Mouse (Mus musculus) retina, adult 2 months (tissue): ENCODE measurements around the gene Cldn34b2.
"Not testable (repeated sequence)": the region's sequence is repeated elsewhere in the genome, so short reads cannot be mapped to it uniquely, and the experiment has no call there.

Experiments
- DNase-seq: peaks from one replicate; pipeline ENCODE4 v3.0.0-alpha.2; 2012; ENCODE audit warnings: low read depth, low spot score

Cldn34b2 gene

DNA sequence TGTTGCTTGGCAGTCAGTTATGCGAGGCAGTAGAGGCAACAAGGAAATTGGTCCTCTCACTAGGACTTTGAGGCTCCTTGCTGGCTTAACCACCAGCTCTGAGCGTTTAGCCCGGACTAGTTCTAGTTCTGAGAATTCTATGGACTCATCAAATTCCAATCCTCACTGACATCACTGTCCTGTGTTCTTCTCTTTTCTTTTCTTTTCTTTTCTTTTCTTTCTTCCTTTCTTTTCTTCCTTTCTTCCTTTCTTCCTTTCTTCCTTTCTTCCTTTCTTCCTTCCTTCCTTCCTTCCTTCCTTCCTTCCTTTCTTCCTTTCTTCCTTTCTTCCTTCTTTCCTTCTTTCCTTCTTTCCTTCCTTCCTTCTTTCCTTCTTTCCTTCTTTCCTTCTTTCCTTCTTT, at the start of gene Cldn34b2:
TSS of gene Cldn34b2 (minus strand) at position 101 of the 400 bp plus-strand sequence.
- not testable (repeated sequence) for DNase-seq

DNA sequence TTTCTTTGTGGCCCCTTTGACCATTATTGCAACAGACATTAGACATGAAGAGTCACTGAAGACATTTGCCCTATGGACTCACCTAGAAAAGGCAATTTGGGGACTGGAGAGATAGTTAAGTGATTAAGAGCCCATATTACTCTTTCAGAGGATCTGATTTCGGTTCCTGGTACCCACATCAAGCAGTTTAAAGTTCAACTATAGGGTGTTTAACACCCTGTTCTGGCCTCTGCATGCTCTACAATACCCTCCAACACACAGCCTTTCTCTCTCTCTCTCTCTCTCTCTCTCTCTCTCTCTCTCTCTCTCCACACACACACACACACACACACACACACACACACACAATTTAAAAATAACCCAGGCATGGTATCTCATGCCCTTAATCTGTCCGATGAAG, 49.4 kb upstream of the Cldn34b2 start:
- no peak for DNase-seq

DNA sequence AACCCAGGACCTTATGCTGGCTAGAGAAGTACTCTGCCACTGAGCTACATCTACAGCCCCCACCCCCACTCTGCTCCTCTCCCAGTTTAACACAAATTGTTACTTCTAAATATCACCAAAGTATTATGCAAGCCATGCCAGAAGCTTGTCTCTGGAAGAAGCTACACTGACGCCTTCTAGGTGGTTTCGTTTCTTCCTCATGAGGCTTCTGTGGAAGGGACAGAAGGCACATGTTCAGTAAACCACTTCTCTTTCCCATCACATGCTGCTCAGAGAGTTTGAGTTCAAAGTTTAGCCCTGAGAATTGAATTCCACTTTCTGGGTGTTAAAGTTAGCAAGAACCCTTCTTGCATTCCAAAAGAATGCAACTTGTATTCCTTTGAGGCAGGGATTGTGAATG, 49.0 kb upstream of the Cldn34b2 start:
- no peak for DNase-seq

DNA sequence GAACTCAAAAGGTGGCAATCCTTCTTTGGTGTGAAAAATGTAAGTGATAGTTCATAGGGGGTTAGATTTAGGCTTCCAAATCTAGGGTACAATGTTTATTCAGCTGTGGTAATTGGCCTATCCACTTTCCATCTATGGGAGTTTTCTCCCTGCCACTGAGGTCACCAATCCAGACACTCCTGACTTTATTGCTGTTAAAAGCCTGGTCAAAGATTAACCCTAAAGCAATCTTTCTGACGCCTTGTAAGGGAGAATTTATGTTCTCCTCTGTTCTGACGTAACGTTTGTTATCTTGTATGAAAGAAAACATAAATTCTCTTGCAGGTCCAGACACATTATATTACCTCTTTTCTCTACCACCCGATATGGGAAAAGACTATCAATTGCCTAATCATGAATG, 47.4 kb upstream of the Cldn34b2 start:
- no peak for DNase-seq

DNA sequence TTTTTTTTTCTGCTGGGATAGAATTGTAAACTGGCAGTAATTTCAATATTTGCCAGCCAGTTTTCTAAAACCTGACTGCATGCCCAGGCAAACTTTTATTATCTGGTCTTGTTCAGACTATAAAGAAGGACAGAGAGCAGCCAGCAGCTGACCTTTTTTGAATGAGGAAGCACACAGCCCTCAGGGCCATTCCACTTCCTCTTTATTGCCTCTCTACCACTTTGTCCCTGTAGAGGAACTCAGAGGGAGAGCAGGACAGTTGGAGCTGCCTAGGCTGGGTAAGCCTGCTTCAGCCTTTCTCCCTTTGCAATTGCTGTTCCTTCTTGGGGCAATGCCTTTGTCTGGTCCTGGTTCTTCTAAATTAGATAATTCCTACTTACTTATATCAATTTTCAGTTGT, 44.1 kb upstream of the Cldn34b2 start:
- DNase-seq = no peak

DNA sequence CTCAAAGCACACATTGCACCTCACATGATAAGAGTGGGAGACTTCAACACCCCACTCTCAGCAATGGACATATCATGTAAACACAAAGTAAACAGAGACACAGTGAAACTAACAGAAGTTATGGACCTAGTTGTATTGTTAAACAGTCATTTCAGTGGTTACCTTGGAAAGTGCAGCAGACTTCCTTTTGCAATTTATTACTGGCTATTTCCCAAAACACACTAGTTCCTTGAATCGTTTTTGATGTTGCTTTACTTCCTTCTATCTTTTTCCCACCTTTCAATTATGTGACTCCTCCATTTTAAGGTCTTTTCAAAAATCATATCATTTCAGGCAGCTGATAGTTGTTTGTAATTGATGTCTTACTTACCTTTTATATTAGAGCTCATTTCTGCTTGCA, 43.5 kb upstream of the Cldn34b2 start:
- no peak for DNase-seq

DNA sequence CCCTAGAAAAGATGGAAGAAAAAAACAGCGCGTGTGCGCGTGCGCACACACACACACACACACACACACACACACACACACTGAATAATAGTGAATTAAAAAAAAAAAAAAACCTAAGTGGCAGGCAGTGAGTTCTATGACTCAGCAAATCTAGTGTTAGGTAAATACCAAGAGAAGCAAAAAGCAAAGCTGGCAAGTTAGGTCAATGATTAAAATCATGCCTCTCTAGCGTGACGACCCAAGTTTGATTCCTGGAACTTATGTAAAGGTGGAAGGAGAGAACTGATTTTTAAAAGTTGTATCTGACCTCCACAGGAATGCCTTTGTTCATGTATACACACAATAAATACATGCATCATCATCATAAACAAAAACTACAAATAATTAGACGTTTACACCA, 41.7 kb upstream of the Cldn34b2 start:
- DNase-seq = no peak

DNA sequence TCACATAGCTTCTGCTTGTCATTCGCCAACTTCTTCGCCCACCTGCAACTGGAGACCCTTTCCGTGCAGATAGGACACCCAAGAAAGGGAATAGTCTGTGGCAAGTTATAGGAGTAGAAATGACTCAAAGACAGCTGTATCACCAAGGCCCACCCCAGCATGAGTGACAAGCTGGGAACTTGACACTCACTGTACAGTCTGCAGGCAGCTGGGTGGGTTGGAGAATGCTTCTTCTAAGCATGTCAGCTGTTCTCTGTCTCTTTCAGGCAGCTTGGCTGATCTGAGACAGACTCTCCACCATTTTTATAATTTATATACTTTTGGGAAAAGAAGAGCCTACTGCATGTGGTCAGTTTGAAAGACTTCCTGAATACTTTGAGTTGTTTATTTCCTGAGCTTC, 39.5 kb upstream of the Cldn34b2 start:
- DNase-seq = no peak

DNA sequence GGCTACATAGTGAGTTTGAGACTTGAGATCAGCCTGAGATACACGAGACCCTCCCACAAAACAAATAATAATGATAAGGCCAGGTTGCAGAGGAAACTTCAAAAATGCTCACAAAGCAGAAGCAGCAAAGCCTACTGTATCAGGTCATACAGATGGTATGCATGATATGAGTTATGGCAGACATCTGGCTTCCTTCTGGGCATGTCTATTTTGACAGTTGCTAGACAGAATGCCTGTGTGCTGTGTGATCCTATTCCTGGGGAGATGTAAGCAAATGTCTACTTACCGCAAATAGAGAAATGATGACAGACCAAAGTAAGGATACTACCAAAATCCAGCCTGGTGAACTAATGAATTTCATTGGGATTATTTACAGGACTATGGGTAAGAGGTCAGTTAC, 38.1 kb upstream of the Cldn34b2 start:
- DNase-seq = no peak

DNA sequence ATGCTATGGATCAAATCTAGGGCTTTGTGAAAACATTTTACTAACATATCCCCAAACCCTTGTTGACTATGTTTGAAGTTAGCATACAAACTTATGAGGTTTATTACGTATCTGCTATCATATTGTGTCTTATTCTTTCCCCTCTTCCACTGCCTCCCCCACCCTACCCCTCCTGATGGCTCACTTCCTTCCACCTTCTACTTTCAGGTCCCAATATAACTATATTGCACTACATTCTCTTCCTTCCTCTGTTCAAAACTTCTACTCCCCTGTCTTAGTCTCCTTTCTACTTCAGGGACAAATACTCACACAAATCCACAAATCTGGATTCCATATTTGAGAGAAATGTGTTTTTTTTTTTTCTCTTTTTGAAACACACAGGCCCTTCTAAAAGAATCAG, 35.3 kb upstream of the Cldn34b2 start:
- no peak for DNase-seq

DNA sequence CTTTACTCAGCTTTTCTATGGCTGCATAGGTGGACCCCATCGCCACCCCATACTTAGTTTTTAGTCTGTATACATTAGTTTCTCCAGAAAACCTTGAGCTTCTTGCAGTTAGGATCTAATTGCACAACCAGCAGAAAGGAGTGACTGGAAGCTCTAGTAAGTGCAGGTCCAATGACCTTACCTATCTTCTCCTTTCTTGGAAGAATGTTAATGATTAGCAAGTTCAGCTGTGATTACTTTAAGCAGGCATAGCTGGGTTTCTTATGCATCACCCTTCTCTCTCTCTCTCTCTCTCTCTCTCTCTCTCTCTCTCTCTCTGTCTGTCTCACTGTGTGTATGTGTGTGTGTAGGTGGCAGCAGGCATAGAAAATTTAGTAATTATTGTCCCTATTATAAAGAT, 23.7 kb upstream of the Cldn34b2 start:
- no peak for DNase-seq

DNA sequence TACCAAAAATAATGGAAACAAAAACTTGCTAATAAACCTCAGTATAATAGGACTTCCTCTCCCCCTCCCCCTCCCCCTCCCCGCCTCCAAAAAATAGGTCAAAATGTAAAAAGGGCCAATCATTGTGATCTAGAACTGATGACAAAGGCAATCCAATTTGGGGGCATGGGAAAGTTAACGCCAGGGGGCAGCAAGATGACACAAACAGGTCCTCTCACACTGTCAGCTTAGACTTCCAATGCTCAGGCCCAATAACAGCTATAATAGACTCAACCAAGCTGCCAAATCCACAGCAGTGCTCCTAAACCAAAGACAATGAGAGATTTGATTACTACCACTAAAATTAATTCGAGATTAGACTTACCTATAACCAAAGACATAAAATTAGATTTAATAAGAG, 16.5 kb upstream of the Cldn34b2 start:
- peak; percentile 26 for DNase-seq

DNA sequence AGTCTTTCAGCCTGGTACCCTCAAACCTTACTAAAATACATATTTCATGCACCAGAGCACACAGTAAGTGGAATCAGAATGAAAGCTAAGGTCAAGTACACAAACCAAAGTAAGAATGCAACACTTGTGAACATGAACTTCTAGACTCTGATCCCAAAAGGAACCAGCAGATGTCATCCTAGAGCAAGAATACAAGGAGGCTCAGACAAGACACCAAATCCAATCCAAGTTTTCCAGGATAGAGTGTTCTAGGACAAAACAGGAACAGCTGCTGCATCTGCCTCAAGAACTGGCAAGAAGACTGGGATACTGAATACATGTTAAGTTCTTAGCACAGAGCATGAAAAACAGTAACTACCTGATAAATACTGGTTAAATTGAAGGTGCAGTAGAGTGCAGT, 30.2 kb downstream of the Cldn34b2 start:
- no peak for DNase-seq

DNA sequence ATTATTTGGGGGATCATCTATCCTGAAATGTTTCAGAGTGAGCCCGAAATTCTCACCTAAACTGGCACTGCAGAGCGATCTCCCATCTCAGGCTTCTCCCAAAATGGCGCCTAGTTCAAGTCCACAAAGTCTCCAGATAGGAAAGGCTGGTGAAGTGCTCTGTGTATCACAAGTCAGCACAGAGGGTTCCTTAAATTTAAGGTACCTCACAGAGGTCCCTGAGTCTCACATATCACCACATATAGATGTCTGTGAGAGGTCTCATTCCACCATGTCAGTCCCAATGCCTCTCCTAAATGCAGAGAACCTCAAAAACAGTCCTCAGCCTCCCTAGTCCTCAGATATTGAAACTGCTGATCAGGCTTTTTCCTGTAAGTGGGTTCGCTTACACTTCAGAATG, 34.6 kb downstream of the Cldn34b2 start, which contains the start of gene Magea2:
TSS of gene Magea2 (minus strand) at position 101 of the 400 bp plus-strand sequence.
- not testable (repeated sequence) for DNase-seq

DNA sequence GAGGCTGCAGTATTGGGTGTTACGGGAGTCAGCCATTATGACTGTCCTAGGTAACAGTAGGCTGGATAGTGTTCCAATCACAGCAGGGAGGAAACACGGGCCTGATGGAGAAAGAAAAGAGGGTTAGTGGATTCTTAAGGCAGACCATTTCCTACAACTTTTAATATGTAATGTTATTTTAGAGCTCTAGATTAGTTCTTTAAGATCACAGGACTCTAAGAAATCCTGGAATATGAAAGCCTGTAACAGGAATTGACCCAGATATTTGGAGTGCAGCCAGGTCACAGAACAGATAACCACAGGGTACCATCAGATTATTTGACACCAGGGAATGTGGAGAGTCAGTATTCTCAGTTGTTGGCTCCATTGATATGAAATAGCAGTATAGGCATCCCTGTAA, 38.5 kb downstream of the Cldn34b2 start, which contains the start of gene Magea1:
TSS of gene Magea1 (minus strand) at position 101 of the 400 bp plus-strand sequence.
- DNase-seq = not testable (repeated sequence)
